Mouse (Mus musculus) stomach, embryonic 14.5 days (tissue): ENCODE measurements around the gene Tmem106c. TPM values are rescaled to one million over a fixed set of nuclear protein-coding genes. Genes with fewer than 3 reads are reported as not detected.

Source experiments
- ATAC-seq: fragments of 200-750 bp; cut with Nextera tagmentation; 2 replicates; pipeline ENCODE4 v1.8.0; 2017; ENCODE audit warnings: low read depth, moderate TSS enrichment; ENCODE audit not compliant: insufficient number of reproducible peaks, insufficient read depth, low FRiP score
- H3K27ac ChIP-seq: fragments of 300-500 bp; sonication (generic); 2 replicates; pipeline ENCODE4 v1.5.1; 2014; ENCODE audit warnings: mild to moderate bottlenecking, low read length, moderate library complexity, mixed read lengths
- H3K27me3 ChIP-seq: fragments of 300-500 bp; sonication (generic); 2 replicates; pipeline ENCODE4 v1.6.1; 2014; ENCODE audit warnings: low read length, control low read depth, mixed read lengths; ENCODE audit not compliant: control insufficient read depth, insufficient read depth
- H3K36me3 ChIP-seq: fragments of 300-500 bp; sonication (generic); 2 replicates; pipeline ENCODE4 v1.6.1; 2014; ENCODE audit warnings: mild to moderate bottlenecking, control low read depth, low read length, moderate library complexity, mixed read lengths; ENCODE audit not compliant: control insufficient read depth, insufficient read depth
- H3K4me1 ChIP-seq: fragments of 300-500 bp; sonication (generic); 2 replicates; pipeline ENCODE4 v1.6.1; 2014; ENCODE audit warnings: low read length, control low read depth, mixed read lengths; ENCODE audit not compliant: control insufficient read depth, insufficient read depth
- H3K4me2 ChIP-seq: fragments of 300-500 bp; sonication (generic); replicated peaks from 2 replicates; pipeline ENCODE4 v1.6.1; 2014; ENCODE audit warnings: low read depth, low read length, control low read depth
- H3K4me3 ChIP-seq: fragments of 300-500 bp; sonication (generic); 2 replicates; pipeline ENCODE4 v1.5.1; 2014; ENCODE audit warnings: low read depth, low read length, control low read depth
- H3K9ac ChIP-seq: fragments of 300-500 bp; sonication (generic); replicated peaks from 2 replicates; pipeline ENCODE4 v1.6.1; 2014; ENCODE audit warnings: low read depth, mild to moderate bottlenecking, control low read depth, low read length, moderate library complexity, mixed read lengths
- H3K9me3 ChIP-seq: fragments of 300-500 bp; sonication (generic); 2 replicates; pipeline ENCODE4 v1.6.1; 2016; ENCODE audit warnings: low read depth, low read length, control low read depth; ENCODE audit not compliant: control insufficient read depth
- WGBS: fragments of 180-500 bp; shearing (Covaris S2); extraction: QIAGEN DNeasy Blood & Tissue Kit; methylation state at CpG from one replicate; pipeline ENCODE4 v1.1.7; 2014; 5-methylcytosine and 5-hydroxymethylcytosine counted together
- polyA plus RNA-seq: library from polyadenylated mRNA; unstranded; fragments of >200 nt; fragmentation: Nextera tagmentation; extraction: Ambion mirVana; gene quantifications from 2 replicates; pipeline ENCODE4 v1.2.1, GENCODE M21; 2014

Gene Tmem106c
- polyA plus RNA-seq, 1 experiment from 2014 or later: 37.2 TPM

DNA sequence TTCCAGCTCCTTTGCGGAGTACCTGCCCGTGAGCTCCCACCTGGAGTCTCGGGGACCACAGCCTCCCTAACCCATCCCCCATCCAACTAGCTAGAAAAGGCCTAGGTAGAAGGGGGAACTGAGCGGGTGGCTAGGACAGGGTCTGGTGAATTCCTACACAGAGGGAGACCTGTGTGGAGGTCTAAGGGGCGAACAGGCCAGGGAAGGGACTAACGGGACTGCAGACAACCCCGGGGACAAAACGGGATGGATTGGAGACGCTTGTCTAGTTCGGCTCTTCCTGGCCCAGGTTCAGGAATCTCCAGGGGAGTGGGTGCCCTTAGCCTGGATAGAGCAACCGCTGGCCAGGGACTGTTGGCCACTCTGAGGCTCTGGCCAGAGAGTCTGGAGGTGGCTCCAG lies 41.2 kb downstream of the Tmem106c start:
- 16% methylated on average over 11 of the region's 11 CpGs for WGBS
- H3K9me3 ChIP-seq: no peaks in the 10 kb centered on the region
- H3K36me3 ChIP-seq: no peaks in the 10 kb centered on the region
- no peak overlapping the region for H3K9ac ChIP-seq
- H3K4me1 ChIP-seq: peaks cover 33% of the 10 kb centered on the region
- H3K27me3 ChIP-seq: peaks cover 17% of the 10 kb centered on the region; the same call in 1 of the 2 replicates
- peak overlapping the region; percentile 37; the same call in 1 of the 2 replicates for H3K4me3 ChIP-seq
- H3K4me2 ChIP-seq: peak overlapping the region; percentile 76
- ATAC-seq: no peak
- no peak overlapping the region for H3K27ac ChIP-seq

DNA sequence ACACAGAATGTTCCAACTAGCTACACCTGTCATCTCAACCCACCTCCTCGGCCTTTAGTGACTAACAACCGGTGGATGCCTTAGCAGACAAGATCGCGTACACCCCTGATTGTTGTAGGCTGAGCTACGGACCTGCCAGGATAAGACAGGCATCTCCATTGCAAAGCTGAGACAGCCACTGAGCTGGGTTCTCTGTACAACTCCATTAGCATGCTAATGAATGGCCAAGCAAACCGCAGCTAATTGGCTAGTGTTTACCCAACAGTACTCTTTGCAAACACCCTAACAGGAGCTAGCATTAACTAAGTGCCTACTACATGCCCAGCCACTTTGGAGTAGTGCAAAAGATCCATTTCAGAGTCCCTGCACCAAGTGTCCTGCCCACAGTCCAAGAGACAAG lies 48.8 kb downstream of the Tmem106c start:
- Histone ChIP-seq H3K27ac (no peak overlapping the region), H3K9ac (no peak overlapping the region), H3K4me1 (no peaks in the 10 kb centered on the region), H3K27me3 (no peaks in the 10 kb centered on the region), H3K9me3 (no peaks in the 10 kb centered on the region), H3K4me2 (no peak overlapping the region), H3K4me3 (no peak overlapping the region), H3K36me3 (no peaks in the 10 kb centered on the region)
- 68% methylated on average over 6 of the region's 6 CpGs for WGBS
- no peak for ATAC-seq

DNA sequence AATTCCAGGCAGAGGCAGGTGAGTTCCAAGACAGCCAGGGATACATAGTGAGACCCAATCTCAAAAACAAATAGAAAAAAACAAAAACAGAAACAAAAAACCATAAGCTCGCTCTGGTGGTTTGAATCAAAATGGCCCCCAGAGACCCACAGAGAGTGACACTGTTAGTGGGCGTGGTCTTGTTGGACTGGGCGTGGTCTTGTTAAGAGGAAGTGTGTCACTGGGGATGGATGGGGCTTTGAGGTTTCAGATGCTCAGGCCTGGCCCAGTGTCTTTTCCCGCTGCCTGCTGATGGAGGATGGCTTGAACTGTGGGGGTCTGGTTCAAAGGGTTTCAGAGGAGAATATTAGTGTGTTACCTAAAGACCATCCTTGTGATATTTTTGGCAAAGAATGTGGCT lies 53.9 kb downstream of the Tmem106c start:
- no peaks in the 10 kb centered on the region for H3K36me3 ChIP-seq

DNA sequence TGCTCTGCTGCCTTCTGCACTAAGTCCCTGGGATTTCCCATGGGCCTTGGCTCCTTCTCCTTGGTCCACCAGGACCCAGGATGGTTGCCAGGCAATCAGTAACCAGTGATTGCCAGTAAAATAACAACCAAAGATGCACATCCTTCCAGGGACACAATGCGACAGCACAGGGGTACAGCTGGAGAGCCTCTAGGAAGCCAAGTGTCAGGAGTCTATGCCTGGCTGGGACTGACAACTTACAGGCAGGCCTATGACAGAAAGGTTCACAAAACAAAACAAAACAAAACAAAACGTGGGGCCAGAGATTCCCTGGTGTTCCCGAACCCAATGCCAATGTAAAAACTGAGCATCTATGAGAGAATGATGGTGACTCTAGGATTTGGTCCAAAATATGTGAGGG lies 55.0 kb downstream of the Tmem106c start:
- Histone ChIP-seq H3K4me3 (no peak overlapping the region), H3K27me3 (no peaks in the 10 kb centered on the region), H3K9ac (no peak overlapping the region), H3K36me3 (no peaks in the 10 kb centered on the region), H3K4me1 (peaks cover 2% of the 10 kb centered on the region; the same call in 1 of the 2 replicates), H3K9me3 (no peaks in the 10 kb centered on the region), H3K4me2 (no peak overlapping the region), H3K27ac (no peak overlapping the region)
- no peak for ATAC-seq
- 69% methylated on average over 3 of the region's 3 CpGs for WGBS

More for the DNA sequence above, 53.9 kb downstream of the Tmem106c start:
- H3K4me2 ChIP-seq: no peak overlapping the region
- no peaks in the 10 kb centered on the region for H3K27me3 ChIP-seq
- no peak for ATAC-seq
- no peak overlapping the region for H3K27ac ChIP-seq
- H3K9ac ChIP-seq: no peak overlapping the region
- no peak overlapping the region for H3K4me3 ChIP-seq
- H3K4me1 ChIP-seq: no peaks in the 10 kb centered on the region
- WGBS: 72% methylated on average over 4 of the region's 4 CpGs
- no peaks in the 10 kb centered on the region for H3K9me3 ChIP-seq

Other genes with a start within 250 kb of the Tmem106c start
- 0.20 TPM in 1 of 2 replicates, not detected in the other for gene Endou, start 232.9 kb upstream of the Tmem106c start, polyA plus RNA-seq
- 6.1 and 7.5 TPM in 2 replicates for gene Rapgef3, start 196.2 kb upstream of the Tmem106c start, polyA plus RNA-seq
- 23.5 and 24.0 TPM in 2 replicates for gene Slc48a1, start 185.7 kb upstream of the Tmem106c start, polyA plus RNA-seq
- 32.4 and 33.0 TPM in 2 replicates for gene Hdac7, start 119.7 kb upstream of the Tmem106c start, polyA plus RNA-seq
- gene Vdr, start 53.6 kb upstream of the Tmem106c start, polyA plus RNA-seq: 0.80 and 1.1 TPM in 2 replicates
- 2.5 and 3.1 TPM in 2 replicates for gene Col2a1, start 40.5 kb downstream of the Tmem106c start, polyA plus RNA-seq
- 29.6 and 33.7 TPM in 2 replicates for gene Pfkm, start 128.4 kb downstream of the Tmem106c start, polyA plus RNA-seq
- gene Senp1, start 129.5 kb downstream of the Tmem106c start, polyA plus RNA-seq: 35.5 and 35.8 TPM in 2 replicates
- 47.6 and 51.7 TPM in 2 replicates for gene Asb8, start 201.4 kb downstream of the Tmem106c start, polyA plus RNA-seq
- gene Ccdc184, start 203.0 kb downstream of the Tmem106c start, polyA plus RNA-seq: 1.8 and 2.4 TPM in 2 replicates
- not detected in 2 replicates for gene Olfr288, start 231.3 kb downstream of the Tmem106c start, polyA plus RNA-seq